Mouse (Mus musculus) bone marrow, adult 2 months (tissue): Measurements from ENCODE around the gene Tmem102.

Experiments
- CTCF ChIP-seq: fragments of 200-500 bp; IDR thresholded peaks from 2 replicates; pipeline ENCODE4 v1.5.1; 2011; ENCODE audit warnings: low read length, control low read depth; ENCODE audit not compliant: control insufficient read depth, insufficient read depth
- POLR2A ChIP-seq: fragments of 200-500 bp; IDR thresholded peaks from 2 replicates; pipeline ENCODE4 v1.6.1; 2011; ENCODE audit warnings: low read depth, mild to moderate bottlenecking, control low read depth, low read length, borderline replicate concordance; ENCODE audit not compliant: control insufficient read depth

DNA sequence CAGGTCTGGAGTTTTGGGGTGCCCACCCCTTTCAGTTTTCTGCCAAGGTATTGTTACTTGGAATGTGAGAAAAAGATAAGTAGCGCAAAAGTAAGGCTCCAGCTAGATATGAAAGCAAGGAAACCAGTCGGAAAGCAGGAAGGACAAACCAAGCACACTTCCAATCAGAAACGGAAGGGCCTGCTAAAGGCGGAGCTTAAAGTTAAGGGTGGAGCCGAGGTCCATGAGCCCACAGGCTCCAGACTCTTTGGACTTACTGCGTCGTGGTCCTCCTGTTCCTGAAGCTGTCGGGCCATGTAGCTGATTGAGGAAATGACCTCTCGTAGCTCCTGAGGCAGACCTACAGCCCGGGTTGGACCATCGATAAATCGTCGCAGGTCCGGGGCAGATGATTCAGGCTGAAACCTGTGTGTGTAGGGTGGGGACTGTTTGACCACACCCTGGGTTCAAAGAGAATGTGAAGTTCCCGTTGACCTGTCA is 20.6 kb downstream of the Tmem102 start:
- TF ChIP-seq CTCF (no peak), POLR2A (no peak)
